Mouse (Mus musculus) gastrocnemius, postnatal 4 days (tissue): ENCODE measurements around the gene Gm20388. TPM values are rescaled to one million over a fixed set of nuclear protein-coding genes. Genes with fewer than 3 reads are reported as not detected.

ENCODE experiments used
- DNase-seq, 2 experiments: peaks; one replicate each; pipeline ENCODE4 v3.0.0; 2021 to 2022; ENCODE audit warnings: low spot score in 2 of 2, mixed read lengths in 2 of 2
- total RNA-seq, 2 experiments: library from RNA; stranded (reverse); gene quantifications; 2 replicates each; pipeline ENCODE4 v1.2.3; 2021

Gene Gm20388
- total RNA-seq, 2 experiments from 2014 or later: 12.8 to 22.8 TPM

- DNase-seq: peak in 1 of 2 experiments; percentile 59
Measured at GRCm38 (mm10) chr8:120680405-120680804, 769.8 kb downstream of the Gm20388 start.

- peak in 1 of 2 experiments; percentile 38 for DNase-seq
Measured at GRCm38 (mm10) chr8:120681113-120681512, 770.5 kb downstream of the Gm20388 start.

DNA sequence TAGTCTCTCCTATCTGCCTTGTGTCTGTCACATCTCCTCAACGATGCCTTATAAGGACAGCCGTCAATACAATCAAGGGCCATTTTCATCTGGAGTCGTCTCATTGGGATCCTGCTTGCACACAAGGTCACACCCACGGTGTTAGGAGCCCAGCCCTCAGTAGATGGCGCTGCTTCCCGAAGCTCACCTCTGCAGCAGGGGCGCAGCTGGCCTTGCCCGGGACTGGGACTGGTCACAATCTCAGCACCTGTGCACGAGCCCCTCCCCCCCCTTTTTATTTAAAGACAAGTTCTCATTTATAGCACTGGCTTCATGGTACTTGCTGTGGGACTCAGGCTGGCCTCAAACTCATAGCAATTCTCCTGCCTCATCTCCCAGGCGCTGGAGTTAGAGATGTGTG, 773.0 kb downstream of the Gm20388 start:
- peak in 1 of 2 experiments; percentile 72 for DNase-seq

DNA sequence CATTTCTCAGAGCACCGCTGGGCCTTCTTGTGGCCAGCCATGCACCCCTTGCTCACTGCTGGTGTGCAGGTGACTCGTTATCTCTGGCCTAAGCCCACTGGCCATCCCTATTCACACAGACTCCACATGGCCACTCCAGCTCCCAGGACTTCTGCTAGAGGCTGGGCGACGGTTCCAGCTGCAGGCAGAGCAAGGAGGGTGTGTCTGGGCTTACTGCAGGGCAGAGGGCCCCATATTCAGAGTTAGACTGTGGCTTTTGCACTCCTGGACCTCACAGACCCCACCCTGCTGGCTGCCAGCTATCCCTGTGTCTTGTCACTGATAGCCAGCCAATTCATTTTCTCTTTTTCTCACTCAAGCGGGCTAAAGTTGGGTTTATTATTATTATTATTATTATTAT, 773.4 kb downstream of the Gm20388 start:
- DNase-seq: no peak

DNA sequence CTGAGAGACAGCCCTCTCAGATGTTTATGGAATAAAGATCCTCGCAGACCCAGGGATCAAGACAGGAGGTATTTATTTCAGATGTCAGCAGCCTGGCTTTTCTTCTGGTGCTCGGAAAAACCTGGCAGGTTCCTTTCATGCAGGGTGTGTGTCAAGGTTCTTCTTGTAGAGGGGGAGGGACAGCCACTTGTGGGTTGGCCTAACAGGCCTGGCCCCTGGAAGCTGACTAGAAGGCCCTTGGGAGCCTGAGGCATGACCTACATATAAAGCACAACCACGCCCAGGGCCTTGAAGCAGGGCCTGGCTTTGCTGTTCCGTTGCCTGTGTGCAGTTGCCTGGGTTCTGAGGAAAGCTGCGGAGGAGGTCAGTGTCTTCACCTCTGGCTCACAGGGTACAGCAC, 774.5 kb downstream of the Gm20388 start:
- DNase-seq: peak in 1 of 2 experiments; percentile 57

DNA sequence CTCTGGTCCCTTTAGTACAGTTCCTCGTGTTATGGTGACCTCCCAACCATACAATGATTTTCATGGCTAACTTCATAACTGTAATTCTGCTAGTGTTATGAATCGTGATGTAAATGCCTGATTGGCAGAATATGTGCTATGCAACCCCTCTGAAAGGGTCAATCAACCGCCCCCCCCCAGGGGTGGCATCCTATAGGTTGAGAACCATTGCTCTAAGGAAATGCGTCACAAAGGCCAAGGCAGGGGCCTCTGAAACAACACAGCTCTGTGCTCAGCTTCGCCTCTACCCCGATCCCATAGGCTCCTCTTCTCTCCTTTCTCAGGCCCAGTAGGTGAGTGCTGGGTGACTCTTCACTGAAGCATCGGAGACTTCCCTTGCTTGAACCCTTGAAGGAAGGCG, 775.0 kb downstream of the Gm20388 start:
- no peak for DNase-seq

DNA sequence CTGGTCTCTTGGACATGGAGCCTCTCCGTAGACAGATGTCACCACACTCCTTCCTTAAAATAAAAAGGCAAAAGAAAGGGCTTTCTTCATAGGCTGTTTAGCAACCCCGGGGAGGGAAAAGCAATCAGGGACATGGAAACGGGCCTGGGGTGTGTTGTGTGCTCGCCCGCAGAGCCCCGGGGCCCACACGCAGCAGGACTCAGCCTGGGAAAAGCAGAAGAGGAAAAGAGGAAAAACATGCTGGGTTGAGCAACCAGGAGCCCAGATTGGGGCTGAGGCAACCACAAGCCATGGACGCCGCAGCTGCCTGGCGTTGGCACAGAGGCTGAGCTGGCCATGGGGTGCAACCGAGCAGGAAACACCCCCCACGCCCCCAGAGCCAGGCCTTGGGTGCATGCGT, 775.4 kb downstream of the Gm20388 start:
- no peak for DNase-seq

DNA sequence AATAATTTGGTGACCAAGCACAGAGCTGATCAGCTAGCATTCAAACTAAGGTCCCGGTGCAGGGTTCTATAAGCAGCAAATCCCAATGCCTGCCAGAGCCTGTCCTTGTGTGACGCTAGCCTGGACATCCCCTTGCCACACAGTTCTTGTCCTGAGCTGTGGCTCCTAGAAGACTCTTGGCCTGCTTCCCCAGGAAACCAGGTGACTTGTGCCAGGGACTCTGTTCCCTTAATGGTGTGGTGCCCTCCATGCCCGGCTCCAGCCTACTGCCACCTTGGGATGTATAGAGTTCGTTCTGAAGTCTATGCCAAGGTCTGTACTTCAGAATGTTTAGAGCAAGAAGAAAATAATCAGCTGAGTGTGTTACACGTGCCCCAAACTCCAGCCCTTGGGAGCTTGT, 775.9 kb downstream of the Gm20388 start:
- DNase-seq: no peak

- no peak for DNase-seq
Measured at GRCm38 (mm10) chr8:120687786-120688185, 777.1 kb downstream of the Gm20388 start.

GRCm38 (mm10) chr8:120688511-120688910, 777.9 kb downstream of the Gm20388 start:
- DNase-seq: no peak

DNA sequence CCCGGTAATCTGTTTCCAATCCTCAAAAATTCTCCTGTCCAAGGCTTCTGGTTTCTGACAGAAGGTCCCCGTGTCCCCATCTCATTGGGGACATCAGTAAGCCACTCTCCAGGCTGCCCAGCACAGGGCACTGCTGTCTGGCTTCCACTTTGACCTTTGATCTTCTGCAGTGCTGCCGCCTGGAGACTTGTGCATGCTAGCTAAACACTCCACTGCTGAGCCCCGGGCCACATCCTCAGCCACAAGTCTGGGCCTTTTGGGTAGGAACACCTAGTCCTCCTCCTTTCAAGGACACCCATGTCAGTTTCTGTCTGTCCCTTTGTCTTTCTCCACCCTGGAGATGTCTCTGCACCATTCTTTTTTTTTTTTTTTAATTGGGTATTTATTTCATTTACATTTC, 782.3 kb downstream of the Gm20388 start:
- no peak for DNase-seq

DNA sequence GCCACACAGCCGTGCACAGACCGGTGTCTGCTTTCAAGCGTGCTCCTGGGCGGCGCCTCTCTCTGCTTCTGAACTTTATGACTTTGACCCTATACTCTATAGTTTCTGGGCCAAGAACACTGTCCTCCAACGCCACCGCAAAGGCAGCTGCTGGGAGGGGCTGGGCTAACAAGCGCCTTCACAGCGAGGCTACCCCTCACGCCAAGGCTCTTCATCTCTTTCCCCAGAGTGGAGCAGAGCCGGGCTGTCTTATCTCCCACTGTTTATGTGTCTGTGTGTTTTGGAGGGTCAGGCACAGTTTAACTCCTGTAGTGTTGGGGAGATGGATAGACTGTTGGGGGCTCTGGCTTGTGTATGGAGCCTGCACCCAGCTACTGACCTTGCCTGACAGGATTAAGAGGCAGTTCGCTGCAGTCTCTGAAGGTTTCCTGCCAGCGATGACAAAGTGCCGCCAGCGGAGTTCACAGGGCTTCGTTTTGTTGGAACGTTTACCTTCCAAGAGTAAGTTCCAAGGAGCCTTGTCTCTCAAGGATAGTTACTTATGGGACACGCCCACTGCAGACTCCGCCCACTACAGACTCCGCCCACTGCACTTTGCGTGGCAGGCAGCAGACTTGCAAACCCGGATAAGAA, 783.3 kb downstream of the Gm20388 start:
- DNase-seq: peak in 1 of 2 experiments; percentile 43

- peak in 1 of 2 experiments; percentile 38 for DNase-seq
Measured at GRCm38 (mm10) chr8:120696401-120697153, 785.9 kb downstream of the Gm20388 start.

DNA sequence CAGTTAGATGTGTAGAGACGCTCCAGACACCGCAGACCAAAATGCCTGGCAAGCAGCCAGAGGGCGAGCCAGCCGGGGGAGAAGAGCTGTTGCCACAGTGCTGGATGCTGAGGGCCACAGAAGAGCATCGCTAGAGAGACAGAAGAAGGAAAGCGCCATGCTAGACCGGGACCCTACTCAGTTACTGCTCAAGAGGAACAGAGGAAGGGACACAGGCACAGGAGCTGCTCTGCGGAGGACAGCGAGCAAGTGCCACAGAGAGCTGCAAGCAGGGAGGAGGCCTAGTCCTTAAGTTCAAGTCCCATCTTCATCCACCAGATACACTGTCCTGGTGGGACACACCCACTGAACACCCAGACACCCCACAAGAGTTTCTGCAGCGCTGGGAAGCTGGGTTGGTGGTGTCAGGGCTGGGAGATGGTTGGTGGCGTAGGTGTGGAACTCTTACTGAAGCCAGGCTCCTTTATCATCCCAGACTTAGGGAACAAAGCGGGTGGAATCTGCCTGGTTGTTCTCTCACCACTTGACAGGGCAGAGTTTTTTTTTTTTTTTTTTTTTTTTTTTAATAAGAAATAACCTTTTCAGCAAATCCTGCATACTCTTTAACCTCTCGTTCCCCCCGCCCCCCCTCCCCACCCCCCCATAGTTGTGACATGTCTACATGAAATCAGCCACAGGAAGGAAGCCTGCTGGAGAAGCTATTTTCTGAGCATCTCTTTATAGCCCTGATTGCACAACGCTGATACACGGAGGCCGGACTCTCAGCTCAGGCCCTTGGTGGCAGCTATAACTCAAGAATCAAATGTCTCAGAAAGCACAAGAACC, 786.7 kb downstream of the Gm20388 start:
- DNase-seq: peak in 1 of 2 experiments; percentile 68

GRCm38 (mm10) chr8:120697979-120698272, 787.3 kb downstream of the Gm20388 start:
- DNase-seq: no peak

DNA sequence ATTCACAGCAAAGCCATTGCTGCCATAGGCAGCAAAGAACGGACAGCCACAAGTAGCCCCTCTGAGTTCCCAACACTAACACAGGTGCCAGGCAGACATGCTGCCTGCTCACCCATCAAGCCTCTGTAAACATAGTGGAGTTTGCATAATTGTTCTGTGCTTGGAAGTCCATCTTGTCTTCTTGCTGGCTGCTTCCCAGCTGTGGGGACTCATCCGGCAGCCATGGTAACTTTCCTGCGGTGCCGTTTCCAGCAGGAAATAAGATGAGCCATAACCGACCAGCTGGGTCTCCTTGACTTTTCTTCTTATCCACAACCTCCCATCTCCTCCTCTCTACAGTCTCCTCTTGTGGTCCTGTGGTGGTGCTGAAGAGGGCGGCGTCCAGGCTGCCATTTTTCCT, 787.8 kb downstream of the Gm20388 start:
- DNase-seq: no peak

DNA sequence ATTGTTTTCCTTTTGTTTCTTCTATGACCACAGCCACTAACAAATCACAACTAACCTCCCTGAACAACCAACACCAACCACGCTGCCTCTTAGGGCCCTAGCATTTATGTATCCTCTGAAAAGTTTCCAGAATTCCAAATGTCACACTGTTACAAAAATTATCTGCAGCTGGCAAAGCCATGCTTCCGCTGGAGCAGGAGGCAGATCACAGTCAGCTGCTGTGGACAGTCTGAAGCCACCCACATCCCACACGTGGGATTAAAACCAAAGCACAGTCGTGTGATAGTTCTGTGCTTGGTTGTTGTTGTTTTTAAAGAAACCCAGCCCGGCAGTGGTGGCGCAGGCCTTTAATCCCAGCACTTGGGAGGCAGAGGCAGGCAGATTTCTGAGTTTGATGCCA, 788.4 kb downstream of the Gm20388 start:
- DNase-seq: no peak

GRCm38 (mm10) chr8:120699565-120699964, 788.9 kb downstream of the Gm20388 start:
- no peak for DNase-seq

- DNase-seq: no peak
Measured at GRCm38 (mm10) chr8:120700053-120700452, 789.4 kb downstream of the Gm20388 start.

- DNase-seq: no peak
Measured at GRCm38 (mm10) chr8:120701758-120702465, 791.3 kb downstream of the Gm20388 start.

DNA sequence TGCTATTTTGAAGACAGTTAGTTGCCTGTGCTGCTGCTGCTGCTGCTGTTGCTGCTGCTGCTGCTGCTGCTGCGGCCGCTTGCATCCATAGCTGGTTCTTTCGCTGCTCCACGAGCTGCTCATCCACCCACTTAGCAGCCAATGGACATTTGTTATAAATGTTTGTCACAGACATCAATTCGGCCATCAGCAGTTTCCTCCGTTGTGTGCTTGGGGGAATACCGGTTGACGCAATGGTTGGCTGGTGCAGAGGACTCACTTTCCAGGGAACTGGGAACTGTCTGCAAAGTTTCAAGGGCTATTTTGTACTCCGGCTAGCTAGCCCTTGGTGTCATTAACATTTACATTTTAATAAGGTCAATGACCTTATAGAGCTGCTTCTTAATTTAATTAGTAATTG, 793.6 kb downstream of the Gm20388 start:
- DNase-seq: peak in 1 of 2 experiments; percentile 39
